Mouse (Mus musculus): ENCODE data around the gene Ccdc85a.

DNA sequence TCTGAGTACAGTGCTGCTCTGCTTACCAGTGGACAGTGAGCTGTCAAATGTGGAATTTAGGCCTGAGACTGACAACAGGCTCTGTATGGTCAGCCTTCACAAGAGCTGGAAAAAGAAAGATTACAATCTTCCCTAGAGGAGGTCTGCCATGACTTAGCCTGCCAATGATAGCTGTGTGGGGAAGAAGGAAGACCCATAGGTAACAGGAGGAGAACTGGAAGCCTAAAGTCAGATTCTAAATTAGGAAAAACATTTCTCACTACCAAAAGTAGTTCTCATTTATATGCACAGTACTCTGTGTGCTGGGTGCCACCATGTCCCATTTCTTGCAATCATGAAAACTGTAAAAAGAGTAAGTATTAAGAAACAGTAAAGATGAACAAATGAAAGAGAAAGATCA is 90.8 kb downstream of the Ccdc85a start:
- TF ChIP-seq POLR2A (IDR thresholded peaks at IDR 0.05; ENCODE audit: low read depth, low read length) (no peak), CTCF (conservative IDR thresholded peaks at IDR 0.05; ENCODE audit: insufficient read depth, insufficient read length, low read depth, low read length) (no peak)

All from kidney, adult 2 months (tissue).